Mouse (Mus musculus) ES-E14 (cell line): ENCODE measurements around the gene Kcnd3.

Experiments
- CHD2 ChIP-seq: IDR thresholded peaks from 2 replicates; pipeline ENCODE4 v1.6.1; 2014; ENCODE audit warnings: mild to moderate bottlenecking, low read depth, low read length, inconsistent platforms
- HCFC1 ChIP-seq: IDR thresholded peaks from 2 replicates; pipeline ENCODE4 v1.6.1; 2012; ENCODE audit warnings: low read length, inconsistent platforms, borderline replicate concordance; ENCODE audit not compliant: insufficient read depth
- MAFK ChIP-seq: IDR thresholded peaks from 2 replicates; pipeline ENCODE4 v1.6.1; 2014; ENCODE audit warnings: mild to moderate bottlenecking, low read depth, low read length, inconsistent platforms; ENCODE audit not compliant: insufficient read depth
- ZC3H11A ChIP-seq: IDR thresholded peaks from 2 replicates; pipeline ENCODE4 v1.6.1; 2012; ENCODE audit warnings: low read depth, mild to moderate bottlenecking, inconsistent platforms, low read length, borderline replicate concordance
- ZNF384 ChIP-seq: IDR thresholded peaks from 2 replicates; pipeline ENCODE4 v1.6.1; 2012; ENCODE audit warnings: low read depth, low read length, inconsistent platforms

DNA sequence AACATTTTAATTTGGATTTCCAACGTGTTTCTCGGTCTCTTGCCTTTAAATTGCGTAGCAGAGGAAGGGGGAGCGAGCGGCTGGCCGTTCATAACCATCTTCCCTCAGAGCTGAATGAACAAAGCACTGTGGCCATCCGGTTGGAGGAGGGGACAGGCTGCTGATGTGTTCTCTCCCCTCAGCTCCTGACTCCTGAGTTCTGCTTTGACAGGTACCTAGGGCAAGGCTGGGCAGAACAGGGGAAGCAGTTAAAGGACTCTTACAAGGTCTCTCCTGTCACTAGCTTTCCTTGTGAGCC lies 53.7 kb downstream of the Kcnd3 start:
- TF ChIP-seq CHD2 (no peak), MAFK (no peak), ZNF384 (no peak), HCFC1 (no peak), ZC3H11A (no peak)
